Mouse (Mus musculus): ENCODE measurements at regions not wholly inside any gene's neighbourhood (a gene's known extent, or its start where the extent isn't known, plus 50 kb on each side); places are given as distances from the start of the nearest gene placed in this dataset.

DNA sequence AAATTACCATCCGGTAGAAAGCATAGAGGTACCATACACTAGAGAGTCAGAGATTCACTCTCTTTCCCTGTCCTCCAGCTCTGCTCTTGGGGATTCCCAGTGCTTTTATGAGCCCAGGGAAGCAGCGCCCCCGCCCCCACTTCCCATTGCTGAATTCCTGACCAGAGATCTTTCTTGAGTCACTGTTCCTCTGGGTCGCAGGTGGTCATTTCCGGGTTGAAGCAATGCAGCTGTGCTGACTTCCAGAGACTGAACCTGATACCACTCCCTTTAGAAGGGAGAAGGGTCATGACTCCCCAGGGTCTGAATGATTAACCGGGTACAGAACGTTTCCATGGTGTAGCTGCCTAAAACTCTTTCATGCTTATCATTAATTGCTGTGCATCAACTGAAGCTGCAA lies 128.9 kb downstream of the Cd83 start:
- DNase-seq (ENCODE audit: low read depth, low spot score), result no peak

DNA sequence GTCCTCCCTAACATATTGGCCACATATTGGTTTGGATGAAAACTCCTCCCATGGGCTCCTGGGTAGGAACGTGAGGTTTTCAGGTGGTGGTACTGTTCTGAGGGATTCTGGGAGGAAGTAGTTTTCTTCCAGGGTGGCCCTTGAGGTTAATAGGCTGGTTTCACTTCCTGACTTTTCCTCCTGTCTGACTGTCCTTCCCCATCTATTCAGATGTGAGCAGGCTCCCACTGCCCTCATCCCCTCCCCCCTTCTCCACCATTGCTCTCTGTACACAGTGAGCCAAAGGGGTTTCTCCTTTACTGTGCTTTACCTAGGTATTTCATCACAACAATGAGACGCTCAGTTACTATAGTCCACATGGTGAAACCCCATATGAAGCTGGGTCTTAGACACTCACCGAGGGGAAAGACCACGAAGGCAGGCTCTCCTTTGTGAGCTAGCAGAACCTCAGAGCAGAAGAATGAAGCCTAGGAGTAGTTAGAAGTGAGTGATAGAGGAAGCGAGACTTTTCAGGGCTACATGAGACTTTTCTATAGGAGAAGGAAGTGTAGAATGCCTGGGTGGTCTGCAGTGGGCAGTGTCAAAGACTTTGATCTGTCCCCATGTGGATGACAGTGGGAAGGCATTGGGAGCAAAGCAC lies 135.3 kb downstream of the Cd83 start:
- no peak for DNase-seq (ENCODE audit: low read depth, low spot score)

DNA sequence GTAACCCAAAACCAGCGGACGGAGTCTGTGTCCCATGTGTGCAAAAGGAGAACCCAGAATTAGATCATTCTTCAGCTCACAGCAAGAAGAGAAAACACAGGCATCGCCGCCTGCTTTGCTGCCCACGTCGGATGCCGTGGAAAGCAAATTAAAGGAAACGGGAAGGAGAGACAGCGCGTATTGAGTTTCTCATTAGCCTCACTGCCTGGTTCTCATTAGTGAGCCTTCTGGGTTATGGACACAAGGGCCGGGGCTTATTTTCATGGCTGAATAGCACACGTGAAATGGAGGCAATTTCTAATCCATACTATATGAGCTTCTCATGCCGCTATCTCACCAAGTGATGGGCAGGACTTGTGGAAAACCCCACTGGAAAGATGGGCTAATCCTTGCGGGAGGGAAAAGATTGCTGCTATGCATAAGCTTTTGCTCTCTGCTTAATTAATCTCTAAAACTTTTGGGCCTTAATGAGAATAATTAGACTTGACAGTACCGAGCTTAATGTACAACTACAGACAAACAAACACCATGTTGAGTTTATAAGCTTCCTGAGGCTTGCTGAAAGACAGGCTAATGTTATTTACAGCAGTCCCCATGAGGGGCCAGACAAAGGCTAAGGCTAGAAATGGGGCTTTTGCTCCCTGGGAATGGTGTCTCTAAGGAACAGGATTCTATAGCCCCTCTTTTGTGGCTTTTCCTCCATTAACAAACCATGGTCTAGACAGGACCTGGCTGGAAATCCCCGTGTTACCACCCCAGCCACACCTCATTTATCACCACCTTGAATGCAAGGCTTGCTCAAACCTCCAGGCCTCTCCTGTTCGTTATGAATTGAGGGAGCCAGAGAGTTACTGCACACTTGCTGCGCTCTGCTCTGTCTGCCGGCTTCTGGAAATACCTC lies 145.8 kb downstream of the Cd83 start:
- no peak for DNase-seq (ENCODE audit: low read depth, low spot score)

DNA sequence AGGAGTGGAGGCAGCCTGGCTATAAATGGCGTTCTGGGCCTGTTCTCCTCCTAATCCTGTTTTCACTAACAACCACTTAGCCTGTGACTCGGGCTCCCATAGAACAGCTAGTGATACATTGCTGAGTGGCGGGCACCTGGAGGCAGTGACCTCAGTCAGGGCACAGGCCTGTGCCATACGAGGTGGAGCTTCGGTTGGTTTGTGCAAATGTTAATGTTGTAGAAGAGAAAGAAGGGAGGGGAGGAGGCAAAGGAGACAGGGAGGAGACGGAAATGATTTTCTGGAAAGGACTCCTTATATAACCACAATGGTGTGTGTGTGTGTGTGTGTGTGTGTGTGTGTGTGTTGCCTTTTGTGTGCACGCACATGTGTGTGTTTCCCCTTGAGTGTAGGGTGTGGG lies 148.4 kb downstream of the Cd83 start:
- DNase-seq (ENCODE audit: low read depth, low spot score), result no peak

DNA sequence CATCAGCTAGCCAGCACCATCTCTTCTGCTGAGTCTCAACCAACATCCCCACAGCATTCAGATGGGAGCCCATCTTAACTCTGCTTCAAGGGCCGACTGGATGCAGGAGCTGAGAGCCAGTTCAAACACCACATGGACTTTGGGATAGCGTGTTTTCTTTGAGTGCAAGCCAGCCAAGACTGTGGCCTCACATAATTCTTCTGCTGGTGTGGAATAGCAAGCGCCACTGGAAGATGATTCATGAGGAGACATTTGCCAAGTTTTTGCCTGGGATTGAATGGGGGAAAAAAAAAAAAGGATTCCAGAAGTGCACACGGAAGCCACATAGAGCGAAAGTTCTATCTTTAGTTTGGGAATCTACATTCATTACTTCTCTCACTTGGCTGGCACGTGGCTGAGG lies 150.7 kb downstream of the Cd83 start:
- DNase-seq (ENCODE audit: low read depth, low spot score), result no peak

DNA sequence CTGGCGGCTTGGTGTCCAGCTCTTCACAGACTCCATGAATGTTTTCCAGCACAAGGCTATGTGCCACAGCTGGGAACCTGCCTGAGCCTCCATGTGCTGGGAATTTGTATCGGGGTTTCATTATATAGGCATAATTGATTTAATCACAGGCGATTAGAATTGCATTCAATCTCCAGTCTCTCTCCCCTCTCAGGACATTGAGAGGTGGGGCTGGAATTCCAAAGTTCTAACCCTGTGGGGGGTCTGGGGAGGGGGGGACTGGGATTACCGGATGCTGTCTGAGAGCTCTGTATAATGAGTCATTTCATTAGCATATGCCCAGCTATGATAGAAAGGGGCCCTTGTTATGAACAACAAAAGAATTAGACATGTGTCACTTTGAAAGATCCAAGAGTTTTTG lies 151.9 kb downstream of the Cd83 start:
- DNase-seq (ENCODE audit: low read depth, low spot score), result no peak

DNA sequence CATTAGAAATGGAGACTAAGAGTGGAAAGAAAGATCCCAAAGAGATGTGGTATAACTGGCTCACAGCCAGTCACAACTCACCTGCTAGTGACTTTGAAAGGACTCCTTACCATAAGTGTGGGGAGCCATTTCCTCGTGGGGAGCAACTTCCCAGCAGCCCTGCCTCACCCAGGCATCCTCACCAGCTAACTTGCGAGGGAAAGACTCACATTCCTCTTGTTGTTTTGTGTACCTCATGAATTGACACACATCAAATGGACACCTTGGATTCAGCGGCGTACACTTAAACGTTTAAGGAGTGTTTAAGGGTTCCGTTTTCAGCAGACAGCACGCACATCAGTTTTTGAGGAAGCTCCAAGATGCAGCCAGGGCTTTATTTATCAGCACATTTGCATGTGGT lies 154.0 kb downstream of the Cd83 start:
- no peak for DNase-seq (ENCODE audit: low read depth, low spot score)

DNA sequence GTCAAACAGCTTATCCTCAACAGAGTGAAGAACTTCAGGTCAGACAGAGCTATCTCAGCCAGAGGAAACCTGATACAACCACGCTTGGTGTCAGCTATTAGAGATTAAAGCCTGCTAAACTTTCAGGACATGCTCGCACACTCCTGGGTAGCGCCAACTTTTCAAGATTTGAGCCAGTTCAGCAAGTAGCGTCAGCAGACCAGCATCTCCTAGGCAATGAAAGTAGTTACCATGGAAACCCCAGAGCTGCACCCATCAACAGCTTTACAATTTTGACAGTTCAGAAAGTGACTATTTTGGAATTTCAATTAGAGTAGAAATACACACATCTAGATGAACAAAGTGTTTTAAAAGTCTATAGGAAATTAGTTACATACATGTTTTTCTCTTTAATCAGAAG lies 154.8 kb downstream of the Cd83 start:
- no peak for DNase-seq (ENCODE audit: low read depth, low spot score)

DNA sequence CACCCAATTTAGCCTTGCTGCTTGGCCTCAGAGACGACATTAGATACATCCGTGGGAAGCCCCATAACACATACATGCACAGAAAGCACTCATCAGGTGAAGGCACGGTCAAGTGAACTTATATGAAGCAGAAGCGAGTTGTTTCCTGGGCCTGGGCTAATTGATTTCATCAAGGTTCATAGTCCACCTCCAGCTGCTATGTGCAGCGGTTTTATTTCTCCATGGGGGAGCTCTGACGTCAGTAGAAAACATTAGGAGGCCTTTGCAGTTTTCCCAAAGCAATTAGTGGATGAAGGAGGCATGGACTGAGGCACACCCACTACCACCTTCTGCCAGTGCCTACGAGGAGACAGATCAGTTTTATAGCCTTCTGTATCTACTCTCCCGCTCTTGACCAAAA lies 157.2 kb downstream of the Cd83 start:
- no peak for DNase-seq (ENCODE audit: low read depth, low spot score)

DNA sequence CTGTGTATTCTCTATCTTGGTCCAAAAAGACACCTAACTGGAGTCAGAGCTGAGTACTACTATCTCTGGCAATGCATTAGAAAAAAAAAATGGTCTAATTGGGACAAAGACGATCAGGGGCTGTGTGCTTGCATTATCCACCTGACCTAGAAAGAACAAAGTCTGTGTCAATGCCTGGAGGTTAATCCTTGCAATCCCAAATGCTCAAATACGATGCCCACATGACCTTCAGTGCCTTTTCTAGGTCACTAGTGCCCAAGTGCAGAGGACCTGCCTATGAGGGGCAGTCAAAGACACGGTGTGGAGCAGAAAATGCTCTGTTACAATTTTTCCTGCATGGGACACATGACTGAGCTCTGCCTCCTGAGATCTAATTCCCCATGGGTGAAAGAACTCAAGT lies 164.0 kb downstream of the Cd83 start:
- DNase-seq (ENCODE audit: low read depth, low spot score), result no peak

DNA sequence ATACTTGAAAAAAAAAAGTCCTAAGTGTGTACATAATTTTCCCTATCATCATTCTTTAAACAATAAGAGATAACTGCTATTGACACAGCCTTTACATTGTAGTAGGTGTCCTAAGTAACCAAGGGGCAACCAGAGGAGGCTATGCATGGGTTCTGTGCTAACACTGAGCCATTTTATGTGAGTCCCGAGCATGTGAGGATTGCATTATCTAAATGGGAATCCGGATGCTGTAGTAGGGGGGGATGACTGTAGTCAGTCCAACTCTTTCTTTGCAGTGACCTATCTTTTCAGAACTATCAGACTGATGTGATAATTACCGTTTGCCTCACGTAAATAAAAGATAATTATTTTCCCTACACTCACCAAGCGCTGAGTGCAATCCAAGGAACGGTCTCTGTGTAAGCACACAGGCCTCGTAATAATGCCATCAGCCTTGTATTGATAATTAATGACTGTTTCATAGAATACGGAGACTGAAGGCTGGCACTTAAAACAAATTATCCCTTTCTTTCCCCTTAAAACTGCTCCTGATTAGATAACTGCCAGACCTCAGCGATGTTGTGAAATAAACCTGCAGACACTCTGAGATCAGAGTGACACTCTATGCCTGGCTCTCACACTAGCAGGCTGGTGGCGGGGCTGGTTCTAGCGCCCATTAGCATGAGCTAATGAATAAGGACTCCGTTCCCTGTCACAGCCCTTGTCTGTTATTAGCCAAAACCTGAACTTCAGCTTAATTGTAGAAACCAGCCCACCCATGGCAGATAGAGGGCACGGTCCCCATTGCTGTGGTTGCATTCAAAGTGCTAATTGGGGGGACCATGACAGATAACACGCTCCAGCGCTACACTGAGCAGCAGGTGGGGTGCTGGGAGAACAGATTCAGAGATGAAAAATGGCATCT lies 165.4 kb downstream of the Cd83 start:
- no peak for DNase-seq (ENCODE audit: low read depth, low spot score)

DNA sequence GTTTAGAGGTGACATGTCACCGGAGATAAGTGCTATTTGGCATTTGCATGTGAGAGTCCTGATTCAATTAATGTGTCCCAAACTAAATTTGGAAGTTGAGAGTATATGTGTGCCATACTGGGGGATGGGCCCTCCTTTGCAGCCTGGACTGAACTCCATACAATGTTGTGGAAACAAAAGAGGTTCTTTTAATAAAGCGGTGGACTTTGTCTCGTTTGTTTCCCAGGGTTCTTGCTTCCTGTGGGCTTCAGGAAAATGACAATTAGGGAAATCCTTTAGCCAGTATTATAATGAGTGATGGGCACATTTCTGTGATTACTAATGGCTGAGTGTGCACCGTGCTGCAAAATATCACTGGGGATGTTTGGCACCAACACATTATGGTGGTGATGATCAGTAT lies 167.9 kb downstream of the Cd83 start:
- no peak for DNase-seq (ENCODE audit: low read depth, low spot score)

DNA sequence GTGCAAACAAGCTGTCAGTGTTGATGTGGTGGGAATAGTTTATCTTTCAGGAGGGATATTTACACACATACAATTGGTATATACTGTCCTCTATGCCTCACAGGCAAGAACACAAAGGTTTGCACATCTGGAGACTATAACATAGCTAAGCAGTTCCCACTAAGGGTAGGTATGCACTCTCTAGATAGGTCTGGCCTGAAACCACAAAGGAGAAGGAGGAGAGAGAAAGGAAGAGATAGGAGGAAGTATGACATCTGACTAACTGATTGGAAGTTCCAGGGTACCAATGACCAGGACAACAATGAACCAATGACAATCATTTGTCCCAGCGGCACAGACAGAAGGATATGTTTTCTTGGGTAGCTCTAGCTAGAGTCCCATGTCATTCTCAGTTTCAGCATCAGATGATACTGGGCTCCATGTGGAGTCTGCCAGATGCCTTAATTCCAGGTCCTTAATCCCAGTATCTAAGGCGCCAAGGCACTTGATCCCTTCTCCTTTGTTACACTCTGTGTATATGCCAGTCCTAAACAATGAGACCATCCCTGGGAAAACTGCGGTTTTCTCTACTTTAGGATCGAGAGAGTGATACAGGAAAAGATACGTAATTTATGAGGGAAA lies 168.5 kb downstream of the Cd83 start:
- no peak for DNase-seq (ENCODE audit: low read depth, low spot score)

DNA sequence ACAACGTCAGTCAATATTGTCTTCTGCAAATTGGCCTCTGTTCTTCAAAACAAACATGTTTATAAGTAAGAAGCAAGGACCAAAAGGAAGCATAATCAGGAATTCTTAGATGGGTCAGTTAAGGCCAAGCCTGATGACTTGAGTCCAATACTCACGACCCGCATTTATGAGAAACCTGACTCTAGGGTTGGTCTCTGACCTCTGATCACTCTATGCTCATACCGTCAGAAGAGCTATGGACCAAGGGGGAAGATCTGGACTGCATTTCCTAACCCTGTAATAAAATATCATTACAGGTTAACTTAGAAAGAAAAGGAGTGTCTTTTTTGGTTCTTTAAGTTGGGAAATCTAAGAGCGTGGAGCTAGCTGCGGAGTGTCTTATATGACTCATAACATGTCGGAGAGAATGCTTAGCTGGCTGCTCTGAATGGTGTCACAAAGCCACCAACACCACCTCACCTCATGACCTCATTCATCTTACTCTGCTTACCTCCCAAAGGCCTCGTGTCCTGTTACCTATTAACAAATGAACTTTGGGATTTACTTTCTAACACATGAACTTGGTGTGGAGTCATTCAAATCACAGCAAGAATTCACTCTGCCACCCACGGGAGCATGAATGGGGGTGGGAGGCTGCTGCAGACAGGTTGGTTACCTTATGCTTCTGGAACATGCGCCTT lies 170.3 kb downstream of the Cd83 start:
- DNase-seq (ENCODE audit: low read depth, low spot score), result no peak

DNA sequence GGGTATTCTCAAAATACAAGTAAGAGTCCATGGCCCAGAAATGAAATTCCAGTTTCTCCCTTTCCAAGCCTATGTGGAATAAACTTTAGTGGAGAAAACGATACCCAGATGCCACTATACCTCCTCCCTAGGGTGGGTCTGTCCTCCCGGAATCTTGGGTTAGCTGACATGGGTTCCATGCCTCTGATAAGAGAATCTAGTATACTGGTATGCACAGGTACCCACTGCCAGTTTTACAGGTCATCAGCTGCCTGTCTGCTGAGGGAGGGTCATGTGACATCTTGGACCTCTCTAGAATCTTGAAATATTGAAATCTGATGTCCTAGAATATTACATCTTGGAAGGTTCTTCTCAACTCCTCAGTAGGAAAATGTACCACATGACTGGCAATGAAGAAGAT lies 172.5 kb downstream of the Cd83 start:
- no peak for DNase-seq (ENCODE audit: low read depth, low spot score)

DNA sequence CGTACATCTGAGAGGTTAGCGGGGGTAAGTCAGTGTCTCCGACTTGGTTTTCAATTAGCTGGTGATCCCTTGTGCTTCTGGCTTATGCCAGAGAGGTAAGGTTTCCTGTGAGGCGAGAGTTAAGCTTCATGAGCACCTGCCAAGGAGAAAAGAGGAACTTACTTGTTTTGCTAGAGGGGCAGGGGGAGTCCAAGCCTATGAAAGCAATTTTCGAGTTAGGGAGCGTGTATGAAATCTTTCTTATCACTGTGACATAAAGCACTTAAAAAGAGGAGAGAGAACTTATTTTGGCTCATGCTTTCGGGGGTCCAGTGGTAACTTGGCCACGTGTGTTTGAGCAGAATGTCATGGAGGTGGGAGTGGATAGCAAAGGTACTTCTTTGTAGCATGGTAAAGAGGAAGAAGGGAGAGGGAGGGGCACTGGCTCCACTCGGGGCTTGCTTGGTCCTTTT lies 174.6 kb downstream of the Cd83 start:
- DNase-seq (ENCODE audit: low read depth, low spot score), result no peak

DNA sequence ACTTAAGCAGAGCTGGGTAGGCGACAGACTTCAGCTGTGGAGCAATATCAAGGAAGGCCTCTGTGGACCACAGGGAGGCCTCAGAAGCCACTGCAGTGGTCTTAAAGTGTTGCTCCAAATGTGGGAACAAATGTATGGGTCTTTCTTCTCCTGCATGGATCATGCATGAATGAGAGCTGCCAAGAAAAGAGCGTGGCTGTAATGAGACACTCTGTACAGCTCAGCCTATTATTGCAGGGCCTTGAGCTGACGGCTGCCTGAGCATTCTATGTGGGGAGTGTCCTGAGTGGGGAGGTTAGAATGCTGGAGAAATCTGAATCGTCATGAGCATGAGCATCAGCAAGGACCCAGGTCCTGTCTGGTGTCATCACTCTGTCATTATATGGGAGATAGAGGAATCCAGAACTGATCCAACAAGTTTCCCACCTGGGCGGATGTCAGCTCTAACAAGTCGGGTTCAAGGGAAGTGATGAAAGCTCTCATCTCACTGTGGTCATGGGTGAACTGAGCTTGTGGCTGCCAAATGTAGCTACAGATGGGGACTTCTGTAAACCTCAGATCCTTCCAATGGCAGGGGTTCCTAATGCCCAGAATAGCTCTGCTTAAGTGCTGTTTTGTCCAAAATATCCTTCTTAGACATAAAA lies 176.6 kb downstream of the Cd83 start:
- DNase-seq (ENCODE audit: low read depth, low spot score), result no peak

DNA sequence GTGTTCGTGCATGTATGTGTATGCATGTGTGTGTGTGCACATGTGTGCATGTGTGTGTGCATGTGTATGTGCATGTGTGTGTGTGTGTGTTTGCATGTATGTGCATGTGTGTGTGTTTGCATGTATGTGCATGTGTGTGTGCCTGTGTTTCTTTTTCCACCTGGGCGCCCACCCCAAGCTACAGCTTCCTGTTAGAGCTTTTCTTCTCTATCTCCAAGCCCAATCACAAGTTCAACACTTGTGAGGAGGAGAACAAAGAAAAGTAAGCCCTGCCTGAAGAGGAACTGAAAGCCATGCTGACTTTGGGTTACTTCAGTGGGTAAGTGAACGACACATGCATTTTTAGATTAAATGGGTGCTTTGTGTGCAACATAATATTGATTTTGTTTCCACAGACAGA lies 177.4 kb downstream of the Cd83 start:
- no peak for DNase-seq (ENCODE audit: low read depth, low spot score)

DNA sequence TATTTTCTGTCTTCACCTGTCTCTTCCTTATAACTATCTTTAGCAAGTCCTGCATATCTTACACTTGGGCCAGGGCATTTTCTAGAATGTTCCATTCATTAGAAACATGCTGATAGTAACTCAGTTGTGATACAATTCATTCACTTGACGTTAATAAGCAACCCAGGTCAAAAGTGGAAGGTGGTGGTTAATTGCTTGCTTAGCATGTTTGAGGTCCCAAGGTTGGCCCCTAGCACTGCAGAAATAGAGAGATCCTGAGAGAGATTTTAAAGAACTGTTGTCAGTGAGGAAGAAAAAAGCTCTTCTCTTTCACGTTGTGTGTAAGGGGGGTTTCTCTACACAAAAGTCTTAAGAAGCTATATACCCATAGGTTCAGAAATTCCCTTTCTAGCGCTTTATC lies 178.7 kb downstream of the Cd83 start:
- DNase-seq (ENCODE audit: low read depth, low spot score), result no peak

DNA sequence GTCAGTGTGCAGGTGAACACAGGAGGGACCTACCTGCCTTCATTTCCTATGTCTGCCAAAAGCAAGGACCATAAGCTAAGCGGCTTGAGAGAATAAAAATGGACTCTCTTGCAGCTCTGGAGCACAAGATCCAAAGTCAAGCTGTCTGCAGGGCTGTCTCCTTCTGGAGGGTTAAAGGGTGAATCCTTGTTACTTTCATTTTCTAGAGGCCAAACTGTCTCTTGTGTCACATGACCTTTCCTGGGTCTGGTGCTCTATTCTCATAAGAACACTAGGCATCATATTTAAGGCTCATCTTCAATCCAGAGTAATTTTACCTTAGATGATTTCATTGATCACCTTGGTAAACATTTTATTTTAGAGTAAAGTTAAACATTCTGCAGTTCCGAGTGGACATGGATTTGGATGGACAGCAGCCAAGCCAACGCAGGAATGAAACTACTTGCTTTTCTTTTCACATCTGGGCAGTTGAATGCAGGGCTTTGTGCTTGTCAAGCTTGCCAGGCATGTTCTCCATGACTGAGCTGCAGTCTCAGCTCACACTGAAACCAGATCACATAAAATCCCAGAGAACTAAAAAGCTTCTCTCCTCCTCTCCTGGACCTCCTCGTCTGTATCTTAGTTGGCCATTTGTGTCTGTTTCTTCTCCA lies 180.8 kb downstream of the Cd83 start:
- DNase-seq (ENCODE audit: low read depth, low spot score), result no peak

Measured in embryo, embryonic 11.5 days (tissue).